Mouse (Mus musculus): ENCODE data around the gene Thrb. TPM values are rescaled to one million over a fixed set of nuclear protein-coding genes. Genes with fewer than 3 reads are reported as not detected.

The Thrb gene
- polyA plus RNA-seq, 1 experiment from 2014 or later = 0.70 TPM

- H3K27ac ChIP-seq (ENCODE audit: low read depth) = no peak overlapping the region
- ATAC-seq (ENCODE audit: insufficient read depth) (no peak), DNase-seq (no peak)
- no peak for TF ChIP-seq CTCF (IDR thresholded peaks at IDR 0.05; ENCODE audit: low read depth)
- no peaks in the 10 kb centered on the region for H3K36me3 ChIP-seq (ENCODE audit: insufficient read depth)
- H3K9ac ChIP-seq = no peak overlapping the region
- H3K4me2 ChIP-seq = no peak overlapping the region
- no peaks in the 10 kb centered on the region for H3K4me1 ChIP-seq (ENCODE audit: insufficient read depth)
- H3K9me3 ChIP-seq (ENCODE audit: low read depth, low read length) = no peaks in the 10 kb centered on the region
- H3K27me3 ChIP-seq (ENCODE audit: insufficient read depth, low read length) = no peaks in the 10 kb centered on the region
- no peak overlapping the region for H3K4me3 ChIP-seq (ENCODE audit: low read depth, low read length)
- 75% methylated on average over 7 of the region's 7 CpGs for WGBS
These were observed 53.3 kb downstream of the Thrb start for GRCm38 (mm10) chr14:17713297-17713904.

DNA sequence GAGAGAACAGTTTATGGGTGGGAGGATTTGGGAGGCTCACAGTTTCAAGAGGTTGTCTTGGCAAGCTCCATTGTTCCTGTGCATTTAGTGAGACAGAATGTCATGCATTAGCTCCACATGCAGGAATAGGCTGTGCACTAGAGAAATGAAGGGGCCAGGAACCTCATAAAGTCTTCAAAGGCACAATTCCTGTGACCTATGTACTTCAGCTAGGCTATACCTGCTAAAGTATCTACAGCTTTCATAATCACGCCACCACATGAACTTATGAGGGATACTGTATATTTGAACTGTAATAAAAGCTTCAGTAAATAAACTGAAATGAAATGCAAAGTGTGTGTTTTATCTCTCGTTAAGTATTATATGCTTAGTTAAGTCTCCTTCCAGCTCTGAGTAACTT is 59.4 kb downstream of the Thrb start:
- no peak overlapping the region for H3K4me2 ChIP-seq
- no peak for ATAC-seq (ENCODE audit: insufficient read depth)
- H3K4me3 ChIP-seq (ENCODE audit: low read depth, low read length) = no peak overlapping the region
- no peaks in the 10 kb centered on the region for H3K36me3 ChIP-seq (ENCODE audit: insufficient read depth)
- WGBS = 70% methylated on average over 2 of the region's 2 CpGs
- no peak overlapping the region for H3K9ac ChIP-seq
- no peak for DNase-seq
- H3K27ac ChIP-seq (ENCODE audit: low read depth) = no peak overlapping the region
- H3K27me3 ChIP-seq (ENCODE audit: insufficient read depth, low read length) = no peaks in the 10 kb centered on the region
- no peaks in the 10 kb centered on the region for H3K9me3 ChIP-seq (ENCODE audit: low read depth, low read length)
- no peaks in the 10 kb centered on the region for H3K4me1 ChIP-seq (ENCODE audit: insufficient read depth)
- no peak for TF ChIP-seq CTCF (IDR thresholded peaks at IDR 0.05; ENCODE audit: low read depth)

GRCm38 (mm10) chr14:17722824-17723445 is 62.9 kb downstream of the Thrb start:
- Histone ChIP-seq H3K4me1 (ENCODE audit: insufficient read depth) (no peaks in the 10 kb centered on the region), H3K36me3 (ENCODE audit: insufficient read depth) (no peaks in the 10 kb centered on the region), H3K27ac (ENCODE audit: low read depth) (no peak overlapping the region), H3K4me3 (ENCODE audit: low read depth, low read length) (no peak overlapping the region), H3K4me2 (no peak overlapping the region), H3K27me3 (ENCODE audit: insufficient read depth, low read length) (no peaks in the 10 kb centered on the region), H3K9me3 (ENCODE audit: low read depth, low read length) (no peaks in the 10 kb centered on the region), H3K9ac (no peak overlapping the region)
- WGBS = 31% methylated on average over 1 of the region's 1 CpGs
- TF ChIP-seq CTCF (IDR thresholded peaks at IDR 0.05; ENCODE audit: low read depth) = no peak
- ATAC-seq (ENCODE audit: insufficient read depth) (no peak), DNase-seq (peak; percentile 21)

GRCm38 (mm10) chr14:17724577-17724976 is 64.5 kb downstream of the Thrb start:
- H3K27me3 ChIP-seq (ENCODE audit: insufficient read depth, low read length) = no peaks in the 10 kb centered on the region
- no peak for TF ChIP-seq CTCF (IDR thresholded peaks at IDR 0.05; ENCODE audit: low read depth)
- H3K9me3 ChIP-seq (ENCODE audit: low read depth, low read length) = no peaks in the 10 kb centered on the region
- ATAC-seq (ENCODE audit: insufficient read depth) (no peak), DNase-seq (no peak)
- no peak overlapping the region for H3K4me2 ChIP-seq
- H3K27ac ChIP-seq (ENCODE audit: low read depth) = no peak overlapping the region
- no peaks in the 10 kb centered on the region for H3K36me3 ChIP-seq (ENCODE audit: insufficient read depth)
- 68% methylated on average over 3 of the region's 3 CpGs for WGBS
- H3K4me1 ChIP-seq (ENCODE audit: insufficient read depth) = no peaks in the 10 kb centered on the region
- H3K4me3 ChIP-seq (ENCODE audit: low read depth, low read length) = no peak overlapping the region
- H3K9ac ChIP-seq = no peak overlapping the region

DNA sequence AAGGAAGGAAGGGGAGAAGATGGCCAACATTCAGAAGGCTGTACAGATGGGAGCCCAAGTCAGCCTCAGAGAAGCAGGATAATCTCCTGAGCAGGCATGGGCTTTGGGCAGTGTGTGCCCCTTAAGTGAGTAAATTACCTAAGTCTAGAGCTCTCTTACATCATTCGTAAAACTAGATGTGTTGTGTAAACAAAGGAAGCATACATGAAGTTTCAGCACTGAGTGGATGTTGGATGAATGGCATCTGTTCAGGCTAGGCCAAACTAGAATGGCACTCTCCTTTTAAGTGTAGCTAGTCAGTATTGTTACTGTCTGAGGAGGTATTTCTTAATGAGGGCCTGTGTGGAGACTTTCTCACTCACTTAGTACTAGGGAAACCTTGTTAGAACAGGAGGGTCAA is 66.8 kb downstream of the Thrb start:
- DNase-seq (no peak), ATAC-seq (ENCODE audit: insufficient read depth) (no peak; the same call in 1 of the 2 replicates)
- Histone ChIP-seq H3K4me1 (ENCODE audit: insufficient read depth) (no peaks in the 10 kb centered on the region), H3K27me3 (ENCODE audit: insufficient read depth, low read length) (no peaks in the 10 kb centered on the region), H3K9ac (no peak overlapping the region), H3K4me2 (no peak overlapping the region), H3K36me3 (ENCODE audit: insufficient read depth) (no peaks in the 10 kb centered on the region), H3K4me3 (ENCODE audit: low read depth, low read length) (no peak overlapping the region), H3K9me3 (ENCODE audit: low read depth, low read length) (no peaks in the 10 kb centered on the region), H3K27ac (ENCODE audit: low read depth) (no peak overlapping the region)
- TF ChIP-seq CTCF (IDR thresholded peaks at IDR 0.05; ENCODE audit: low read depth) = no peak
- 14% methylated on average over 1 of the region's 1 CpGs for WGBS

DNA sequence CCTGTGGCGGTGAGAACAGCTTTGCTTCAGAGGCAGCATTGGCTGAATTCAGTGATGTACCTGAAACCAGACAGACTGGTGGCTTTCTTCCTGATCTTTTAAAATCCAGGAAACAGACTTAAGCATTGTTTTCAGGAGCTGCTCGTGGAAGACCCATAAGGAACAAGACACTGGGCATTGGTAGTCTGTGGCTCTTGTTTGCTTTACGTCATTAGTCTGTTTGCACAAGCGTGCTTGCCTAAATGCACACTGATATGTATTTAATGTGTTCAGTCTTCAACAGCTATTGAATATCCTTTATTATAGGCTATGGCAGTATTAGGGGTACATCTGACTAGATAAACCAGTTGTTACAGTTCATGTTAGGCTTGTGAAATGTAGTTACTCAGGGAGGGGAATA is 67.8 kb downstream of the Thrb start:
- no peaks in the 10 kb centered on the region for H3K36me3 ChIP-seq (ENCODE audit: insufficient read depth)
- no peak for TF ChIP-seq CTCF (IDR thresholded peaks at IDR 0.05; ENCODE audit: low read depth)
- H3K4me3 ChIP-seq (ENCODE audit: low read depth, low read length) = no peak overlapping the region
- H3K4me2 ChIP-seq = no peak overlapping the region
- no peak for ATAC-seq (ENCODE audit: insufficient read depth)
- no peak overlapping the region for H3K9ac ChIP-seq
- no peaks in the 10 kb centered on the region for H3K4me1 ChIP-seq (ENCODE audit: insufficient read depth)
- no peak overlapping the region for H3K27ac ChIP-seq (ENCODE audit: low read depth)
- 71% methylated on average over 4 of the region's 4 CpGs for WGBS
- H3K27me3 ChIP-seq (ENCODE audit: insufficient read depth, low read length) = no peaks in the 10 kb centered on the region
- no peak for DNase-seq
- H3K9me3 ChIP-seq (ENCODE audit: low read depth, low read length) = no peaks in the 10 kb centered on the region

GRCm38 (mm10) chr14:17728889-17729288 is 68.8 kb downstream of the Thrb start:
- no peaks in the 10 kb centered on the region for H3K4me1 ChIP-seq (ENCODE audit: insufficient read depth)
- no peak overlapping the region for H3K27ac ChIP-seq (ENCODE audit: low read depth)
- no peaks in the 10 kb centered on the region for H3K9me3 ChIP-seq (ENCODE audit: low read depth, low read length)
- H3K4me2 ChIP-seq = no peak overlapping the region
- WGBS = 84% methylated on average over 2 of the region's 2 CpGs
- no peak for TF ChIP-seq CTCF (IDR thresholded peaks at IDR 0.05; ENCODE audit: low read depth)
- DNase-seq (no peak), ATAC-seq (ENCODE audit: insufficient read depth) (no peak)
- no peaks in the 10 kb centered on the region for H3K27me3 ChIP-seq (ENCODE audit: insufficient read depth, low read length)
- no peak overlapping the region for H3K4me3 ChIP-seq (ENCODE audit: low read depth, low read length)
- H3K36me3 ChIP-seq (ENCODE audit: insufficient read depth) = no peaks in the 10 kb centered on the region
- no peak overlapping the region for H3K9ac ChIP-seq
